Mouse (Mus musculus): Measurements from ENCODE around the gene Gm42417.
A peak's percentile ranks its signal among the peaks of the same experiment; 100 is the strongest.
"Not testable (repeated sequence)": the region's sequence is repeated elsewhere in the genome, so short reads cannot be mapped to it uniquely, and the experiment has no call there.

The Gm42417 gene

GRCm38 (mm10) chr1:36545845-36546600 lies 6.8 kb upstream of the Gm42417 start:
- DNase-seq (ENCODE audit: low spot score in 2 of 2), result peak in 1 of 2 experiments; percentile 30

- DNase-seq (ENCODE audit: low spot score in 2 of 2), result no peak
Observed at GRCm38 (mm10) chr1:36545382-36545781, 6.2 kb upstream of the Gm42417 start.

- DNase-seq (ENCODE audit: low spot score in 2 of 2), result no peak
Observed at GRCm38 (mm10) chr1:36542925-36543324, 3.7 kb upstream of the Gm42417 start.

- no peak for DNase-seq (ENCODE audit: low spot score in 2 of 2)
Observed at GRCm38 (mm10) chr1:36541844-36542243, 2.6 kb upstream of the Gm42417 start.

GRCm38 (mm10) chr1:36540807-36541206 lies 1.6 kb upstream of the Gm42417 start:
- no peak for DNase-seq (ENCODE audit: low spot score in 2 of 2)

GRCm38 (mm10) chr1:36540132-36540531 lies 903 bp upstream of the Gm42417 start:
- DNase-seq (ENCODE audit: low spot score in 2 of 2), result no peak

GRCm38 (mm10) chr1:36538727-36539126 lies 502 bp downstream of the Gm42417 start:
- no peak for DNase-seq (ENCODE audit: low spot score in 2 of 2)

GRCm38 (mm10) chr1:36536783-36537182 lies 2.4 kb downstream of the Gm42417 start, which contains the start of gene Ankrd23:
Gene Ankrd23, minus strand, starts transcription at chr1:36536883.
- DNase-seq (ENCODE audit: low spot score in 2 of 2), result not testable (repeated sequence)

- no peak for DNase-seq (ENCODE audit: low spot score in 2 of 2)
Observed at GRCm38 (mm10) chr1:36536397-36536728, 2.9 kb downstream of the Gm42417 start.

GRCm38 (mm10) chr1:36535477-36536396 lies 3.5 kb downstream of the Gm42417 start:
- no peak for DNase-seq (ENCODE audit: low spot score in 2 of 2)

GRCm38 (mm10) chr1:36534595-36535058 lies 4.6 kb downstream of the Gm42417 start:
- DNase-seq (ENCODE audit: low spot score in 2 of 2), result no peak

- no peak for DNase-seq (ENCODE audit: low spot score in 2 of 2)
Observed at GRCm38 (mm10) chr1:36533546-36533945, 5.7 kb downstream of the Gm42417 start.

- no peak for DNase-seq (ENCODE audit: low spot score in 2 of 2)
Observed at GRCm38 (mm10) chr1:36531461-36531860, 7.8 kb downstream of the Gm42417 start.

GRCm38 (mm10) chr1:36530962-36531361 lies 8.3 kb downstream of the Gm42417 start:
- no peak for DNase-seq (ENCODE audit: low spot score in 2 of 2)

- no peak for DNase-seq (ENCODE audit: low spot score in 2 of 2)
Observed at GRCm38 (mm10) chr1:36530485-36530884, 8.7 kb downstream of the Gm42417 start.

GRCm38 (mm10) chr1:36529875-36530274 lies 9.4 kb downstream of the Gm42417 start:
- no peak for DNase-seq (ENCODE audit: low spot score in 2 of 2)

GRCm38 (mm10) chr1:36529274-36529673 lies 10.0 kb downstream of the Gm42417 start:
- no peak for DNase-seq (ENCODE audit: low spot score in 2 of 2)

- no peak for DNase-seq (ENCODE audit: low spot score in 2 of 2)
Observed at GRCm38 (mm10) chr1:36528351-36528750, 10.9 kb downstream of the Gm42417 start.

- DNase-seq (ENCODE audit: low spot score in 2 of 2), result no peak
Observed at GRCm38 (mm10) chr1:36526903-36527302, 12.3 kb downstream of the Gm42417 start.

- no peak for DNase-seq (ENCODE audit: low spot score in 2 of 2)
Observed at GRCm38 (mm10) chr1:36525774-36526173, 13.5 kb downstream of the Gm42417 start.

GRCm38 (mm10) chr1:36524058-36524457 lies 15.2 kb downstream of the Gm42417 start:
- no peak for DNase-seq (ENCODE audit: low spot score in 2 of 2)

- no peak for DNase-seq (ENCODE audit: low spot score in 2 of 2)
Observed at GRCm38 (mm10) chr1:36523332-36524013, 15.8 kb downstream of the Gm42417 start.

All from left cerebral cortex, adult 9 months (tissue).